Mouse (Mus musculus): Measurements from ENCODE around the gene Samd8.

DNA sequence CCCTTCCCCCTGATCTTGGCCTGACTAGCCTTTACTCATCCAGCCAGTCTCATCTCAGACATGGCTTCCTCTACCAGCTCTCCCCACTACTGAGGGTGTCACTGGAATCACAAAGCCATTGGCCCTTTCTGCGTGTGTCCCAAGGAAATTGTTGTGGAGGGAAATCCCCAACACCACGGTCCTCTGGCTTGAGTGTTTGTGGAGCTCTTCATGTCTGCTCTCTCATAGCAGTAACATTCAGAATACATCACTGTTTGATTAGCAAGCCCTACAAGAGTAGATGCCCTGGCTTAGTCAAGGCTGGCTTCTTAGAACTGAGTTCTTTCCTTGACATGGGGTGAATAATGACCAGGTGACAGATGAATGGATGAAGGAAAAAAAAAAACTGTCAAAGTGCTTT lies 3.5 kb upstream of the Samd8 start:
- TF ChIP-seq CTCF (IDR thresholded peaks at IDR 0.05; ENCODE audit: low read depth, low read length) (no peak), POLR2A (IDR thresholded peaks at IDR 0.05; ENCODE audit: insufficient read depth, low read length) (no peak), EP300 (IDR thresholded peaks at IDR 0.05; ENCODE audit: insufficient read depth, low read depth, low read length) (no peak)
